Mouse (Mus musculus): ENCODE measurements around the gene Slc46a2. TPM values are rescaled to one million over a fixed set of nuclear protein-coding genes. Genes with fewer than 3 reads are reported as not detected.
A peak's percentile ranks its signal among the peaks of the same experiment; 100 is the strongest.

Slc46a2 gene
- total RNA-seq (2021) = not detected
- long read RNA-seq, experiment 1 = 0 reads
- long read RNA-seq, experiment 2 = 0 reads

DNA sequence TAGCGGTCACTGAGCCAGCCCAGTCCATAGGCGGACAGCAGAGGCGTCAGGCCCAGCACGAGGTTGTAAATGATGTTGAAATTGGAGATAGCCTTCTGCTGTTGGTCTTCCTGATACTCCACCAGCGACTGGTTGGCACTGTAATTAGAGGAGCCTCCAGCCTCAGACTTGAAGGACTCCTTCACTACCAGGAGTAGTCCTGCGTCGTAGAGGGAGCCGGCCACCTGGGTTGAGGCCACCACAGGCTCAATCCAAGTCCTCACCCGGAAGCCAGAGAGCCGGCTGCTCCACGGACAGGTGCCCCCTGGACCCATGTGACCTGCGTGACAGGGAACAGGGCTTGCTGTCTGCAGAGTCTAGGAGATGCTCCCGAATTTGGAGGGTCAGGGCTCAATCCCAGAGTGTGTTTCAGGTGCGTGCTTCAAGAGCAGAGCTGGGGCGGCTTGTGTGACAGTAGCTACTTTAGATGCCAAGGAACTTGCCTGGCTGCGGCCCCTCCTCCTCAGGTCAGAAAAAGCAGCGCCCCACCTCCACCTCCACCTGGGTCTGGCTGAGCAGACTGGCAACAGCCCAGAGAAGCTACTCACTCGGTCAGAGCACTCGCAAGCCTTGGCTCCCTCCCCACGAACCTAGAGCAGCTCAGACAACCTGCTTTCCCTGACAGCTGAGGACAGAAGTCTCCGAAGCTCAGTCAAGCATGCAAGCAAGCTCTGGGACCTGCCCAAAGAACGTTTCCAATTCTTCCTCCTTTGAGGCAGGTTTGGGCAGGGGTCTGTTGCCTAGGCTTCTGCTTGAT, at the start of gene Slc46a2:
TSS of gene Slc46a2 (minus strand) at position 449 of the 796 bp plus-strand sequence.
- DNase-seq = no peak
- intact Hi-C loops (cut with DNase I; ENCODE audit: low total_unique reads) = no loop called here

DNA sequence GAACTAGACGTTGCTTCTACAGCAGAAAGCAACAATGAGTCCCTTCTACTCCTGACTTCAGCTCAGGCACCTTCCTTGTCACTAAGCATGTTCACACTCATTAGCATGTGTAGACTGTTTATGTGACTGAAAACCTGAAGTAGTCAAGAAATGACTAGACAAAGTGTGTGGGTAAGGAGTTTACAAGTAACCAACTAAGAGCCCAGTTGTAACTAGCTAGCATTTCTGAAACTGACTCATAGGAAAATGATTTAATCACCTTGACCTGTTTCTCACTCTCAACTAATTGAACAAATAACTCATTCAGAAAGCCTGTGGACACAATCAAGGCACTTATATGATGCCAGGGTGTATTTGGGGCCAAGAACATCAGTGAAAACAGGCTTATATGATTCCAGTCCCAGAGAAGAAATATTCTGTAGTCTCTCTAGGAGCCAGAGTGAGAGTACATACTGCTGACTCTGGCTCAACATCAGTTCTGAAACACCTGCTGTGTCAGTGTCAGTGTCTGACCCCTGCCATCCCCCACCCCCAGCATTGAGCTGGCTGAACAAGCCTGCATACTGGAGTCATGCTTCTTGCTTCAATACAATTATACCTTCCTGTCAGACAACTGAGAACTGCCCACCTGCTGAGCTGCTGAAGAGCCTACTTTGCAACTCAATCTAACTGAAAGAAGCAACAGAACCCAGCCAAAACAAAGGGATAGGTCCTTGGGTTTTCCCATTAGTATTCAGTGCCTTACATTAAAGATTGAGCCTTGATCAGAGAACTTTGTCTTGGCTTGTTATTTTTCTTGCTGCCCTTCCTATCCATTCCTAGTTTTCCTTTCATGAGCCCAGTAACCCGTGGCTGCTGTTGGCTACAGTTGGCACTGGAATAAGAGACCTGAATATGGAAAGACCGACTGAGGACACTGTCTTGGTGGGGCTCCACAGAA, 48.8 kb upstream of the Slc46a2 start, which contains the start of gene Mup6:
TSS of gene Mup6 (plus strand) at position 890 of the 940 bp plus-strand sequence.
- intact Hi-C loops (cut with DNase I; ENCODE audit: low total_unique reads) = no loop called here
- no peak for DNase-seq

DNA sequence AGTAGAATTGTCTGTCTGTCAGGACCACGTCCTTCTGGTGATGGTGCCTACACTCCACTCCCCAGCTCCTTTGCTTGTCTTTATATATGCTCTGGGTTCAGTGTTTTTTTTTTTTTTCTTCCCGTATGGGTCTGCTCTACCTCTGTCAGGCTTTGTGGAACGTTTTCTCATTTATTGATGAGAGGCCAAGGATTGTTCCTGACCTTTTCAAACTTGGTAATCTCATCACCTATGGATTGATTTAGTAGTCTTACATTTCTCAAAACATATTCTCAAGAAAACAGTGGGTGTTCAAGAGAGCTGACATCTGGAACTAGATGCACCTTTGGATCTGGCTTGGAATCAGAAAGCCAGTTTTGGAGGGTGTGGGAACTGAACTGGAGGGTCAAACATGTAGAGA, 45.8 kb upstream of the Slc46a2 start, which contains the start of gene Mup4:
TSS of gene Mup4 (minus strand) at position 101 of the 400 bp plus-strand sequence.
- intact Hi-C loops (cut with DNase I; ENCODE audit: low total_unique reads) = no loop called here
- no peak for DNase-seq

DNA sequence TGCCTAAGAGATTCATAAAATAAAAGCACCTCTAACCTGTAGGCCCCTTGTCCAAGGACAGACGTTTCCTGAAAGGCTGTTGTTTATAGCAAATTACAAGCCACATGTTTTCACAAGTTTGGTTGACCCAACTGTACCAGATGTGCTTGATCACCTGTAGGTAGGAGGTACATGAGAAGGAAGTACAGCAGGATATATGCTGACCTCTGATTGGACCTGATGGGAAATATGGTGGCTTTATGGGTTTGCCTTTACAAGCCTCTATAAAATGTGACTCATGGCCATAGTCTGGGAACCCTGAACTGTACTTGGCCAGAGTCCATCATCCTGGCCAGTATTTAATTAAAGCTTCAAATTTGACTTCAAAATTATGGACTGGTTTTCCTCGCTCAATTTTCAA, 22.7 kb upstream of the Slc46a2 start:
- intact Hi-C loops (cut with DNase I; ENCODE audit: low total_unique reads) = no loop called here
- no peak for DNase-seq

DNA sequence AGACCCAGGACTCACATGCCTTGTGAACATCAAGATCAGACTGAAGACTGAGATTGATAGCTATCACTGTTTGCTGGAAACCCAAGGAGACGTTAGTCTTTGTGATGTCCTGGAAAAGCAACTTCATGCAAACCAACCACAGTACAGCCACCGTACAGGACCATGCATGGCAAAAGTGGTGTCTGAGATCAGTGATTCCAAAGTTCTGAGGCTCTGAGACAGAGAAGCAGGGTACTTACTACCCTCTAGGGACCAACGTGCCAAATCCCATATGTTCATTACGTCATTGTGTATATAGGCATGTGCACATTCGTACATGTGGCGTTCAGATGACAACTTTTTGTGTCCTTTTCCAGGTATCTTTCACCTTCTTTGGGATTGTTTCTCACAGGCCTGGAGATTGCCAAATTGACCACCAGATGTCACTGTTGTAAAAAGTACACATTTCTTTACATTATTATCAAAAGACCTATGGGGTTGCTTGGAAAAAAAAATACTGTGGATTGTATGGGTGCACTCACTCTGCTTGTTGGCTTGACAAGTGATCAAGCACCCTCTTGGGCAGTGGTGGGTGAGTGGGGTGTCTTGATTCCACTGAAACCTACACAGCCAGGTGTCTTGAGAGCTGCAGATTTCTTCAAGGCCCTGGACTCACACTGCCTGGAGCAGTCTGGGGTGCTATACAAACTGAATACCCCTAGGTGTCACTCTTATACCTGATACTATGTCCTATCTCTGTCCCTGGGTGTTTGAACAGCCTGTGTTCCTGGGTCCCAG, 17.8 kb upstream of the Slc46a2 start:
- intact Hi-C loops (cut with DNase I; ENCODE audit: low total_unique reads) = no loop called here
- DNase-seq = no peak

DNA sequence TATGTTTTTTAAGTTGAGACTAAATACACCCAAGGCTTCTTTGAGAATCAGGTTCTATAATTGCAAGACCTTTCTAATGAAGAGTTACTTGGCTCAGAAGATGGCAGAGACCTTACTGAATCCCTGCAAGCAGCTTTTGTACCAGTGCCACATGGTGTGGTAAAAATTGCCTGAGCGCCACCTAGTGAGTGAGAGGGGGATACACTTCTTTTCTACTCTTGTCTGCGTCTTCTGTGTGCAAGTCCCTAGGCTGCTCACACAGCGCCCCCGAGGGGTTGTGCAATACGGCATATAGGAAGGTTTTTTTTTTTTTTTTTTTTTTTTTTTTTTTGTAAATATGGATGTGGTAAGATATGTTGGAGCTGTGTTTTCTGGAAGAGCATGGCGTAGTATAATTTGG, 13.5 kb upstream of the Slc46a2 start:
- intact Hi-C loops (cut with DNase I; ENCODE audit: low total_unique reads) = no loop called here
- DNase-seq = peak; percentile 53

DNA sequence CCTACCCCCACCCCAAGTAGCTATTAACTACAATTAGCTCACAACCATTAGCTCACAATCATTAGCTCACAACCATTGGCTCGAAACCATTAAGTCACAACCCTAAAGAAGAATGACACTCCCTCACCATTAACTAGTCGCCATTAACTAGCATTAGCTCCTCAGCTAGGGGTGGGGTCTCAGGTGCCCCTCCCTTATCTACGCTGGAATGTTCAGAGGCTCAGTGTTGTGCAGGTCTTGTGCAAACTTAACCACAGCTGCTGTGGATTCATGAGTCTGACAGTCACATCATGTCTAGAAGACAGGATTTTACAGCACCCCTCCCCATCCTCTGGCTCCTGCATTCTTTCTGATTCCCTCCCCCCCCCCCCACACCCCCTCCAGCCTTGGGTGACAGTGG, 12.8 kb upstream of the Slc46a2 start:
- intact Hi-C loops (cut with DNase I; ENCODE audit: low total_unique reads) = no loop called here
- no peak for DNase-seq

DNA sequence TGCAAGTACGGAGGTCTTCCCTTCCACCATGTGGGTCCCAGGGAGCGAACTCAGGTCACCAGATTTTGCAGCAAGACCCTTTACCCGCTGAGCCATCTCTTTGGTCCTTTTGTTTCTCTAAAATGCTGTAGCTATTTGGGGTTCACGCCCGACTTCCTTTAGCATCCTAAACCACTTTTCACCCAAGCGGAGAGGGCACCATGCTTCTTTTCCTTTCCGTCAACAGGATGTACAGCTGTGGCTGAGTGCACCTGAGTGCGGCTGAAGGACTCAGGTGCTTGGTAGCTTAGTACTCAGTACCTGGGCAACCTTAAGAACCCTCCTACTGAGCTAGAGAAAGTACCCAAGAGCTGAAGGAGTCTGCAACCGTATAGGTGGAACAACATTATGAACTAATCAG, 10.2 kb upstream of the Slc46a2 start:
- no peak for DNase-seq
- intact Hi-C loops (cut with DNase I; ENCODE audit: low total_unique reads) = no loop called here

DNA sequence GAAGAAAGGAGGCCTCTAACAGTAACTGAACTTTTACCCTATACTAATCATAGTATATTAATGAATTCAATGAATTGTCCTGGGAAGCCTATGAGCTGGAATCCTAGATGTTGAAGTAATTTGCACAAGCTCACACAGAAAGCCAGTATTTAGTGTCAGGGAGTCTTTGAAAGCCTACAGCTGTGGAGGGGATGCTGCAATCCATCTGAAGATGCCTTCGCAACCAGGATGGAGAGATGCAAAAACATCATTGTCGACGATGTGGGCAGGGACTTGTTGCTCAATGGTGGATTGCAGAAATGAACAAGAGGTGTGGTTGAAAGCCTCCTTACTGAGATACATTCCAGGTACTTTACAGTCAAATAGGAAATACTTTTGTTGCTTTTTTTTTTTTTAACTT, 3.1 kb upstream of the Slc46a2 start:
- intact Hi-C loops (cut with DNase I; ENCODE audit: low total_unique reads) = no loop called here

DNA sequence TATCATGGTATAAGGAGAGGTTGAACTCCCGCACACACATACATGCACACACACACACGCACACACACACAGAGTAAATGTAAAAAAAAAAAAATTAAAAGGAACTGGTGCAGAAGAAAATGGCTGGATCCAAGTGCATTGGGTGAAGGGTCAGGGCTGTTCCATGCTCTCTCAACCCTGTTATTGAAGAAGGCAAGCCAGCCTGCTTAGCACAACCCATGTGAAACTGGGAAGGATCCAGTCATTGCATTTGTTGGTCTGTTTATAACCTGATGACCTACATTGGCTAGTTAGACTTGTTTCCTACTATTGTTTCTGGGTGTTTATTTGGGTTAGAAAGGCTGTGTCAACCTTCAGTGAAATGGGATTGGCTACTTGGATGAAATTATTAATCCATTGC, 6.1 kb downstream of the Slc46a2 start:
- no peak for DNase-seq
- intact Hi-C loops (cut with DNase I; ENCODE audit: low total_unique reads) = no loop called here

More for the DNA sequence above, 3.1 kb upstream of the Slc46a2 start:
- DNase-seq = no peak

DNA sequence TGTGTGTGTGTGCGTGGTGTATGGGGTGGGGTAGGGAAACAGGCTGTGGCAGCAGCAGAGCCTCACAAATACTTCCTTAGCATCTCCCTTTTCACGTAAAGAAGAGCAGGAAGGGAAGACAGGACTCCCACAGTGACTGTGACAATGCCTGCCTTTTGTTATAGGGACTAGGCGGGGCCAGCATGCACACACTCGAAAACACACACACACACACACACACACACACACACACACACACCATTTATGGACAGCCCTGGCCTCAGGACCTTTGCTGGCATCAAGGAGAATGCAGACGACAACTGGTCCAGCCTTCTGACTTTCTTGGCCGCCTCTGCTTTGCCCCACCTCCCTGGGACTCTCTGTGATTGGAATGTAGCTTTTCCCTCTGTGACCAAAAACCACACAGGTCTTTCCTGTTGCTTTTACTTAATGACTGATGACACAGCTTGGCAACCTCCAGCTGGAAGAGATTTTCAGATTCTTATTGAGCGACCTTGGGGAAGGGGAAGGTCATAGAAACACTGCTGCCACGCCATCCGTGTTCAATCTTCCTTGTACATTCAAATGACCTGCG, 7.1 kb downstream of the Slc46a2 start:
- intact Hi-C loops (cut with DNase I; ENCODE audit: low total_unique reads) = no loop called here

DNA sequence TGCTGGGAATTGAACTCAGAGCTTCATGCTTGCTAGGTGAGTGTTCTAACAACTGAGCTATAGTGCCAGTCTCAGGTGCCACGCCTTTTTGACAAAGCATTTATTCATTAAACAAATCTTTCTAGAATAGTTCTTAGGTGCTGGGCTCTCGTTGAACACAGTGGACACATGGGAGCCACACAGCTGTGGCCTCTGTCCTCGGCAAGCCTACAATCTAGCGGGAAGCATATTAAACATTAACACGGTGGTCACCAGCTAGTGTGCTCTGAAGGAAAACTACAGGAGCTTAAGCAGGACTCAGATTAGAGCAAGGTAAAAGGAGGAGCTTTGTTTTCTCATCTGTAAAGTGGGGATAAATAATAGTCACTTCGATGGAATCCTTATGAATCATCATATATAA, 7.8 kb downstream of the Slc46a2 start:
- intact Hi-C loops (cut with DNase I; ENCODE audit: low total_unique reads) = no loop called here
- DNase-seq = no peak

More for the DNA sequence above, 7.1 kb downstream of the Slc46a2 start:
- no peak for DNase-seq

DNA sequence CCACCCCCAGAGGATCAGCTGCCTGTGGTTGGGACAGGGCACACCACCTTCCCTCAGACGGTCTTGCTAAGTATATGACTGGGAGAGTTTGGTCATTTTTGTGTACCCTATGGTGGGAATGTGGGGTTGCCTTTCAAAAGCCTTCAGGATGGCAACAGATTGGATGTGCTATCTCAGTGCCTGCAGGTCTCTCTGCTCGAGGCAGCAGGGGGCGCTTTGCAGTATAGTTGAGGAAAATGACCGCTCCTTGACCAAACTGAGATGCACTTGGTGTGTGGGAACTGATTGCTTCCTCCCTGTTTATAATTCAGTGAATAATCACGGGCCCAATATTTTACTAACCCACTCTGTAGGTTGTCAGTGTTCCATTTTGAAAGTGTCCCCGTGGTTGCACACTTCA, 12.3 kb downstream of the Slc46a2 start:
- intact Hi-C loops (cut with DNase I; ENCODE audit: low total_unique reads) = no loop called here
- DNase-seq = no peak

DNA sequence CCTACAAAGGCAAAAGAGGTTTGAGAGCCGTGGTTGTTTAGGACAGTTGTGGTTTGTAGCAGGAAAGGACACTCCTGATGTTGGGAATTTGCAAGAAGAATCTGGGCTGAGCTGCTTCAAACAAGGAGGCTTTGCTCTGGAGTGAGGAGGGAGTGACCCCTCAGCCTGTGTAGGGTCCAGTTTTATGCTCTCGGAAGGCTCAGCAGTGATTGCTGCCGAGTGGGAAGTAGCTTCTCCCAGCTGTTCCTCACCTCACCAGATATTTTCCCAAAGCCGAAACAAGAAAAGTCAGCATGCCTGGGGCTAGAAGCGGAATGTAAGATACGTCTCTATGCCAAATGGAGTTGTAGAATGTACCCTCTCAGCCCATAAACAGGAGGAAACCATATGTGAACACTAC, 13.0 kb downstream of the Slc46a2 start:
- DNase-seq = no peak
- intact Hi-C loops (cut with DNase I; ENCODE audit: low total_unique reads) = no loop called here

DNA sequence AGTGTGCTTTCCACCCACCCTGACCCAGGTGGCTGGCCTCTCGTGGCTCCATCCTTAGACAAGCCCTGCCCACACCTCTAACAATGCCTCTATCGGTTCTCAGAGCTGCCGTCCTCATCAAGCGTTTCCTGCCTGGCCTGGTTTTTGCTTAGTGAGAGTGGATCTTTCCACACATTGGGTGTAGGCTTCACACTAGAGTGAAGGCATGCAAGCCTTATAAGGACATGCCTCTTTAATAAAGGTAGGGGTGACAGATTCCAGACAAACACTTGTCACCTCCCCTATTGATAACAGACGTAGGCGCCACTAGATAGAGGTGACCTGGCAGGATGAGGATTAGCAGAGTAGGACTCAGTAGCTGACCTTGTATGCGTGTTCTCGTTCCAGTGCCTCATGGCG, 16.3 kb downstream of the Slc46a2 start:
- no peak for DNase-seq
- intact Hi-C loops (cut with DNase I; ENCODE audit: low total_unique reads) = no loop called here

DNA sequence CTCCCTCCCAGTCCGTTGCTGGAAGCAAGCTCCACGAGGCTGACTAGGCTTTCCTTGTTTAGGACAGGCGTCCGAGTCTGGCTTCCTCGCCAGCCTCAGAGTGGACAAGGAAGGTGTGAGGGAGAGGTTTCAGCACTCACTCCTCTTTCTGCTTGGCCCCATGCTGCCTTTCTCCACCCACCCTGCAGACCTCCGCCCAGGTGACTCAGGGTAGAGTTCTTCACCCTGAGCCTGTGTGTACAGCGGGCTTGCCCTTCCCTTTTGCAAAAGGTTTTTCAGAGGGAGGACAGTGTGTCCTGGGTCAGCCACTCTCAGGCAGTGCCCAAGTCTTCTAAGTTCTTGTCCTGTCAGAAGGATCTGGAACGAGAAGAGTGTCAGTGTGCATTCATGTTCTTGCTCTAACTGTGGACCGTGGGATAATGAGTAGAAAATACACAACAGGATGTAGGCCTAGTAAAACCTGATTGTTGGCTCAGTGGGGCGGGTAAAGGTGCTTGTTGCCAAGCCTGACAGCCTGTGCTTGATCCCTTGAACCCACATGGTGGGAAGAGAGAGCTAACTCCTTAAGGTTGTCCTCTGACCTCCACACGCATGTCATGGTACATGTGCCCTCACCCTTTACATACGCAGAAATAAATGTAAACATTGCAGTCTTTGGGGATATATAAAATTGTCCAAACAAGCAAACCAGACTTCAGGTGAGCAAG, 16.9 kb downstream of the Slc46a2 start:
- no peak for DNase-seq
- intact Hi-C loops (cut with DNase I; ENCODE audit: low total_unique reads) = no loop called here

DNA sequence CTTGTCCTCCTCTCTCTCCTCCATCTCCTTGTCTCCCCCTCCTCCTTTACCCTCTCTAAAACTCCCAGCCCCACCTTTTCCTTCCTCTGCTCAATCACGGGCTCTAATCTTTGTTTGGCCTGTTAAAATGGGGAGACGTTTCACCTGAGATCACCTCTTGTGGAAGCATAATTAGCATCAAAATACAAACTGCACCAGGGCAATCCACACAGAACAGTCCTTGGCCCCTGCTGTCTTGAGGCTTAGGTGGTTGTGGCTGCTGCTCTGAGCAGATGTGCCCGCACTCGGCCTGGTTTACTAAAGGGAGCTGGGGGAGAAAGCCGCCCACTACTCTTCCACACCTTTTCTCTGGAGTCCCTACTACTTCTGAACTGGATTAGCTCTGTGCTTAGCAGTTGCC, 18.9 kb downstream of the Slc46a2 start:
- intact Hi-C loops (cut with DNase I; ENCODE audit: low total_unique reads) = no loop called here
- DNase-seq = no peak

DNA sequence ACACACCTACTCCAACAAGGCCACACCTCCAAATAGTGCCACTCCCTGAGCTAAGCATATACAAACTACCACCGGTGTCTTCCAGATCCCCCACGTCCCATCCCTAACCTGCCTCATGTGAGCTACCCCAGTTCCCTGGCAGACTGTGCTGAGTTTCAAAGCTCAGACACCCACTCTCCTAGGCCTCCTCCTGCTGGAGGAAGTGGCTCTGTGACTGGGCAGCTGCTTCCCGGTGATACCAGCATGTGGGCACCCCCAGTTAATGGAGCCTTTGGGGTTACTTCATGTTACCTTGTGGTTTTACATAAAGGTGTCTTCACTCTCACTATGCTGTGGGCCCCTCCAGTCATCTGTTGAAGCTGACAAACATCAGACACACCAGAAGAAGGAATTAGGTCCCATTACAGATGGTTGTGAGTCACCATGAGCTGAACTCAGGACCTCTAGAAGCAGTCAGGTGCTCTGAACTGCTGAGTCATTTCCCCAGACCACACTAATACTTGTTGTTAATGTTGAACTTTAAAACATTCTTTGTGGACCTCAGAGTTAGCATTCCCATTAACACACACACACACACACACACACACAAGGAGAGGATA, 19.8 kb downstream of the Slc46a2 start:
- no peak for DNase-seq
- intact Hi-C loops (cut with DNase I; ENCODE audit: low total_unique reads) = no loop called here

Data from gastrocnemius, postnatal 14 days (tissue).